Mouse (Mus musculus): ENCODE results near the gene Ptprt.
"Not testable (repeated sequence)": the region's sequence is repeated elsewhere in the genome, so short reads cannot be mapped to it uniquely, and the experiment has no call there.

Ptprt gene

GRCm38 (mm10) chr2:161527192-161527591 lies 1133.8 kb downstream of the Ptprt start:
- no peak for DNase-seq (ENCODE audit: low read depth, low spot score)
- H3K36me3 ChIP-seq (ENCODE audit: control insufficient read depth, insufficient read depth, low read length, poor library complexity, severe bottlenecking), result no peaks in the 10 kb centered on the region
- no peaks in the 10 kb centered on the region for H3K27me3 ChIP-seq (ENCODE audit: control insufficient read depth, insufficient read depth, low read length, poor library complexity, severe bottlenecking)

DNA sequence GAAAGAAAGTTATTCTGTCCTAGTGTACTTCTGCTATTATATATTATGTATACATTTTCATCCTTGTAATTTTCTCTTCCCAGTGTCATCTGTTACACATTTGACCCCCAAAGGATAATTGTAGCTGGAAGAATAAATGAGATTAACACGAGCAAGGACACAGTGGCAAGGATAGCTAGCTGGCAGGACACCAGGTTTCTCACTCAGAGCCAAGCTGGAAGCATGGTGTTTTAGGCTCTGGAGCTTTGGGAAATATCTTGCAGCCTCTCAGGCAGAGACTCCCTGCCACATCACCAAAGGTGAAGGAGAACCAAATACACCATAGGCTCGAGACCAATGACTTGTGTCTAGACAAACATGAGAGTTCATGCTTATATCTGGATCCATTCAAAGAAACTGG lies 1141.3 kb downstream of the Ptprt start:
- DNase-seq (ENCODE audit: low read depth, low spot score), result no peak
- H3K27me3 ChIP-seq (ENCODE audit: control insufficient read depth, insufficient read depth, low read length, poor library complexity, severe bottlenecking), result no peaks in the 10 kb centered on the region
- H3K36me3 ChIP-seq (ENCODE audit: control insufficient read depth, insufficient read depth, low read length, poor library complexity, severe bottlenecking), result no peaks in the 10 kb centered on the region

DNA sequence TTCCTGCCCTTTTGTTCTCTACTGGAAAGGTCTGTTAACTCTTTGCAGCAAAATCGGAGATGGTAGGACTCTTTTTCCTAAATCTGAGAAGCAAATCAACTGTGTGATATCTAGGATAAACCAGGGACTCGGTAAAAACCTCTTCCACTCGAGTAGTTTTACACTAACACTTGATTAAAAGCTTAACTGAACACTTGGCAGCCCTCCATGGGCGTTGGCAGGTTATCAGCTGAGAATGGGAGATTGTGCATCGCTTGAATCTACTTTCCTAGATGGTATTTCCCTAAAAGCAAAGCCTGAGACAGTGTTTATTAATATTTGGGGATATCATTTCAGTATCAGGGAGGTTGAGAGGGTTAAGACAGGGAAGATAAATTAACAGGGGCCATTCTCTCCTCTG lies 1144.0 kb downstream of the Ptprt start:
- Histone ChIP-seq H3K27me3 (ENCODE audit: control insufficient read depth, insufficient read depth, low read length, poor library complexity, severe bottlenecking) (no peaks in the 10 kb centered on the region), H3K36me3 (ENCODE audit: control insufficient read depth, insufficient read depth, low read length, poor library complexity, severe bottlenecking) (no peaks in the 10 kb centered on the region)
- DNase-seq (ENCODE audit: low read depth, low spot score), result no peak

DNA sequence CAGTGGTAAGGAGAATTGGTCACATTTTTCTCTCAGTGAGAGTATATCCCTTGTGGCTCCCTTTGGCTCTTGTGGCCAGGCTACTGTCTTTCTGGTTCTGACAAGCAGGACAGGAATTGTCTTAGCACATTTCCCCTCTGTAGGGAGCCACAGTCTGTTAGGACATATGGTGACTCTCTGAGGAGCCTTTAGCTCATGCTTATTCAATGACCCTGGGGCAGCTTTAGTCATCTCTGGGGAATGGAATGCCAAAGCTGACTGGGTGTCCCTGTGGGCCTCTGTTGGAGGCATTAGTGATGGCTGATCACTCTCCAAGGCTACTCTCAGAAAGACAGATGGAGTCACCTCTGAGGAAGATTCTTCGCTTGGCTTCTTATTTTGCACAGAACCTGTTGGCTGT lies 1147.7 kb downstream of the Ptprt start:
- Histone ChIP-seq H3K27me3 (ENCODE audit: control insufficient read depth, insufficient read depth, low read length, poor library complexity, severe bottlenecking) (no peaks in the 10 kb centered on the region), H3K36me3 (ENCODE audit: control insufficient read depth, insufficient read depth, low read length, poor library complexity, severe bottlenecking) (no peaks in the 10 kb centered on the region)
- DNase-seq (ENCODE audit: low read depth, low spot score), result no peak

- DNase-seq (ENCODE audit: low read depth, low spot score), result peak; percentile 73
- not testable (repeated sequence) for H3K36me3 ChIP-seq (ENCODE audit: control insufficient read depth, insufficient read depth, low read length, poor library complexity, severe bottlenecking); H3K27me3 ChIP-seq (ENCODE audit: control insufficient read depth, insufficient read depth, low read length, poor library complexity, severe bottlenecking)
Measured at GRCm38 (mm10) chr2:161511880-161512570, 1148.9 kb downstream of the Ptprt start.

DNA sequence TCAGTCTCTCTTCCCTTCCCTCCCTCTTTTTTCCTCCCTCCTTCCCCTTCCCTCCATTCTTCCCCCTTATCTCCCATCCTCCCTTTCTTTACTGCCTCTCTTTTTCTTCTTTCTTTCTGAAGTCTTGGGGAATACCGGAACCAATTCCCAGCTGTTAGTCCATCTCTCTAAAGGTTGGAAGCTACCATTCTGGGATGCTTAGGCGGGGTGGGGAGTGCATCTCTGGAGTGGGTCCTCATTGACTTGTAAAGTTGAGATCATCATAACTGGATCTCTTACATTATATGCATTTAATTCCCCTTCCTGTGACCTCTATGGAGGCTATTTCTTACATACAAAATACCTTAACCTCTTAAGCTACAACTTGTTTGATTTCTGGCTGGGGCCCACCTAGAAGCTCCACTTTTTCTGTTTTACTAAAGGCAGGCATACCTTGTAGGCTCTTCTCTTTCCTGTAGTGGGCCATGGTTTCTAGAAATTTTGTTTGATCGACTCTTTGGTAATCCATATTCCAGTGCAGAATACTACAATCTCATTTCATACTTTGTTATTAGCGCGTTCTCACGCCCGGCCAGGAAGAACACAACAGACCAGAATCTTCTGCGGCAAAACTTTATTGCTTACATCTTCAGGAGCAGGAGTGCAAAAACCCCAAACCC lies 1149.7 kb downstream of the Ptprt start:
- H3K27me3 ChIP-seq (ENCODE audit: control insufficient read depth, insufficient read depth, low read length, poor library complexity, severe bottlenecking), result no peaks in the 10 kb centered on the region
- H3K36me3 ChIP-seq (ENCODE audit: control insufficient read depth, insufficient read depth, low read length, poor library complexity, severe bottlenecking), result no peaks in the 10 kb centered on the region
- peak; percentile 2 for DNase-seq (ENCODE audit: low read depth, low spot score)

GRCm38 (mm10) chr2:161499097-161499899 lies 1161.6 kb downstream of the Ptprt start:
- Histone ChIP-seq H3K27me3 (ENCODE audit: control insufficient read depth, insufficient read depth, low read length, poor library complexity, severe bottlenecking) (no peaks in the 10 kb centered on the region), H3K36me3 (ENCODE audit: control insufficient read depth, insufficient read depth, low read length, poor library complexity, severe bottlenecking) (no peaks in the 10 kb centered on the region)
- no peak for DNase-seq (ENCODE audit: low read depth, low spot score)

DNA sequence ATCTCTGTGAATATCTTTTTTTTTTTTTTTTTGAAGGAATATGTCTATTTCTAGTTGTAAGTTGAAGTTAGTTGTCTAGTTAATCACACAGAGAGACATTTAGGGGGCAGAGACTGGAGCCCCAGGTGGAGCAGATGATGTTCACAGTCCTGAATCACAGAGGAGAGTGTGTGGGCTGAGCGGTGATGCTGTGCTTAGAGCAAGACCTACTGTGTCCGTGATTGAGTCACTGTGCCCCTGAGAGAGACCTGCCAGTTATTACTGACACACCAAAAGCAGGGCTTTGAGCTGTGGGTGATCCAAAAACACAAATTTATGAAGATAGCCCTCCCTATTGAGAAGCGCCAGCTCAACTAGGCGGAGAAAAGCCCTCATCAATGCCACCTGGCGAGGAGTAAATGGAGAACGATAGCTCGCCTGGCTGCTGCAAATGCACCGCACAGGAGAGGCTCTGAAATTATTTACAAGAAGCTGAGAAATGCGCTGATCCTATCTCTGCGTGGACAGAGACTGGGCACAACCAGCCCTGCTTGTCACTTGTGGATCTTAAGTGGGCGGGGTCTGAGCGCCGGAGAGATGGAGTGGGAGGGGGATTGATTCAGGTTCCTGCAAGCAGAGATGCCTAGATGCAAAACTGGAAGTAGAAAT lies 1162.4 kb downstream of the Ptprt start:
- no peak for DNase-seq (ENCODE audit: low read depth, low spot score)
- Histone ChIP-seq H3K27me3 (ENCODE audit: control insufficient read depth, insufficient read depth, low read length, poor library complexity, severe bottlenecking) (no peaks in the 10 kb centered on the region), H3K36me3 (ENCODE audit: control insufficient read depth, insufficient read depth, low read length, poor library complexity, severe bottlenecking) (no peaks in the 10 kb centered on the region)

GRCm38 (mm10) chr2:161481741-161482140 lies 1179.2 kb downstream of the Ptprt start:
- Histone ChIP-seq H3K36me3 (ENCODE audit: control insufficient read depth, insufficient read depth, low read length, poor library complexity, severe bottlenecking) (no peaks in the 10 kb centered on the region), H3K27me3 (ENCODE audit: control insufficient read depth, insufficient read depth, low read length, poor library complexity, severe bottlenecking) (no peaks in the 10 kb centered on the region)
- no peak for DNase-seq (ENCODE audit: low read depth, low spot score)

GRCm38 (mm10) chr2:161480445-161480844 lies 1180.5 kb downstream of the Ptprt start:
- Histone ChIP-seq H3K36me3 (ENCODE audit: control insufficient read depth, insufficient read depth, low read length, poor library complexity, severe bottlenecking) (no peaks in the 10 kb centered on the region), H3K27me3 (ENCODE audit: control insufficient read depth, insufficient read depth, low read length, poor library complexity, severe bottlenecking) (no peaks in the 10 kb centered on the region)
- DNase-seq (ENCODE audit: low read depth, low spot score), result no peak
